Mouse (Mus musculus) cerebellum, adult 2 months (tissue): ENCODE results near the gene Trim46.
A peak's percentile ranks its signal among the peaks of the same experiment; 100 is the strongest.

Source experiments
- CTCF ChIP-seq: fragments of 200-500 bp; IDR thresholded peaks from 2 replicates; pipeline ENCODE4 v1.5.1; 2011; ENCODE audit warnings: low read depth, mild to moderate bottlenecking, control low read depth, low read length, moderate library complexity, borderline replicate concordance; ENCODE audit not compliant: insufficient read depth
- POLR2A ChIP-seq: fragments of 200-500 bp; IDR thresholded peaks from 2 replicates; pipeline ENCODE4 v1.6.1; 2011; ENCODE audit warnings: low read length, control low read depth, borderline replicate concordance; ENCODE audit not compliant: insufficient read depth

DNA sequence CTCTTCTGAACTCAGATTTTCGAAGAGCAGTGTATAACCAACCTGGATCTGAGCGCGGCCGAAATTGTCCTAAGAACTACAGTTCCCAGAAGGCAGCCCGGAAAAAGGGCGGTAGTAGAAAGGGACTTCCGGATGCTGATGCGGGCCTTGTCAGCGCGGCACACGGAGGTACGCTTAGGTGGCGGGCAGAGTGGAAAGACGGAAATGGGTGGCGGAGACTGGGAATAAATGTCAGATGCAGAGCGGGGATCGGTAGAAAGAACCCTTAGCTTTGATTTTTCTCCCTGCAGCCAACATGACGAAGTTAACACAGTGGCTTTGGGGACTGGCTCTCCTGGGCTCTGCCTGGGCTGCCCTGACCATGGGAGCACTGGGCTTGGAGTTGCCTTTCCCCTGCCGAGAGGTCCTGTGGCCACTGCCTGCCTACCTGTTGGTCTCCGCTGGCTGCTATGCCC is 20.4 kb upstream of the Trim46 start:
- TF ChIP-seq CTCF, result no peak
- TF ChIP-seq POLR2A, result peak; percentile 94
